Mouse (Mus musculus) E14TG2a.4 (cell line): Measurements from ENCODE around the gene Schip1.

Experiments used
- CTCF ChIP-seq: conservative IDR thresholded peaks from 2 replicates; pipeline ENCODE4 v1.5.1; 2014; ENCODE audit warnings: low read length
- NANOG ChIP-seq: IDR thresholded peaks from 2 replicates; pipeline ENCODE4 v1.6.1; 2014; ENCODE audit warnings: borderline replicate concordance, low read length, mixed read lengths

DNA sequence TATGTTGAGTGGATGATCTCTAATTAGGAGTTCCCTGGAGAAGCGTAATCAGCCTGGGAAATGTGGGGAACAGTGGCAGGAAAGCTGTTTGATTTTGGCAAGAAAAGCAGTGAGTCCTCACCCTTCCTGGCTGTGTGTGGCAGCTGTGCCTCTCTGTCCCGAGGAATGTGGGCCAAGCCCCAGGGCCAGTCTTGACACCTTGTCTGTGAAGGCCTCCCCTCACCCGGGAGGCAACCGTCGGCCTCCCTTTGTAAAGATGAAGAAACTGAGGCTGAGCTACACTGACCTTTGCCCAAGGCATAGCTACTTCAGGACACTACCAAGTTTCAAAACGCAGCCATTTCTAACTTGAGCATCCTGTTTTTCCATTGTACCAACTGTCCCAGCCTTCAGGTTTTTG lies 481.3 kb downstream of the Schip1 start:
- no peak for TF ChIP-seq CTCF
- no peak for TF ChIP-seq NANOG
